Mouse (Mus musculus): ENCODE measurements around the gene Ms4a6c.

DNA sequence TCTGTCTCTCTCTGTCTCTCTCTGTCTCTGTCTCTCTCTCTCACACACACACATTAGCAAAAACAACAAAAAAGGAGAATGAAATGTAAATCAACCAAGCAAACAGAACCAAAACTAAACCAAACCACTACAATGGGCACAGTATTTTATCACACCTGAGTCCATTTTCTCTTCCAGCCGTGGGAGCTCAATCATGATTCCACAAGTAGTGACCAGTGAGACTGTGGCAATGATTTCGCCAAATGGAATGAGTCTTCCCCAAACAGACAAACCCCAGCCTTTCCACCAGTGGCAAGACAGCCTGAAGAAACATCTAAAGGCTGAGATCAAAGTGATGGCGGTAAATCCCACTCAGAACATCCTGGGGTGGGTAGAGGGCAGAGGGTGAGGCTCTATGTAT lies 51.0 kb downstream of the Ms4a6c start:
- TF ChIP-seq POLR2A (IDR thresholded peaks at IDR 0.05; ENCODE audit: control insufficient read depth, extremely low read depth, insufficient read depth, low read length, poor library complexity) (no peak), CTCF (IDR thresholded peaks at IDR 0.05; ENCODE audit: borderline replicate concordance, control insufficient read depth, extremely low read depth, insufficient read depth, low read length, poor library complexity) (no peak)

Data from thymus, adult 2 months (tissue).